Mouse (Mus musculus) hindbrain, embryonic 14.5 days (tissue): ENCODE data around the gene Msrb3. TPM values are rescaled to one million over a fixed set of nuclear protein-coding genes. Genes with fewer than 3 reads are reported as not detected.

Experiments
- ATAC-seq: fragments of 200-750 bp; cut with Nextera tagmentation; 2 replicates; pipeline ENCODE4 v1.8.0; 2017; ENCODE audit warnings: moderate number of reproducible peaks, mild to moderate bottlenecking, moderate TSS enrichment, moderate library complexity; ENCODE audit not compliant: low FRiP score
- DNase-seq: peaks from one replicate; pipeline ENCODE4 v3.0.0-alpha.2; 2015; ENCODE audit warnings: low spot score
- H3K27ac ChIP-seq: fragments of 300-500 bp; sonication (generic); 2 replicates; pipeline ENCODE4 v1.5.1; 2014; ENCODE audit warnings: mild to moderate bottlenecking, moderate library complexity
- H3K27me3 ChIP-seq: fragments of 300-500 bp; sonication (generic); 2 replicates; pipeline ENCODE4 v1.6.1; 2014; ENCODE audit warnings: mild to moderate bottlenecking, low read length, mixed read lengths; ENCODE audit not compliant: control insufficient read depth, insufficient read depth
- H3K36me3 ChIP-seq: fragments of 300-500 bp; sonication (generic); replicated peaks from 2 replicates; pipeline ENCODE4 v1.6.1; 2014; ENCODE audit not compliant: control insufficient read depth, insufficient read depth
- H3K4me1 ChIP-seq: fragments of 300-500 bp; sonication (generic); replicated peaks from 2 replicates; pipeline ENCODE4 v1.6.1; 2014; ENCODE audit warnings: antibody characterized with exemption, low read length, mixed read lengths; ENCODE audit not compliant: control insufficient read depth, insufficient read depth
- H3K4me2 ChIP-seq: fragments of 300-500 bp; sonication (generic); replicated peaks from 2 replicates; pipeline ENCODE4 v1.6.1; 2014; ENCODE audit warnings: mild to moderate bottlenecking, moderate library complexity
- H3K4me3 ChIP-seq: fragments of 300-500 bp; sonication (generic); replicated peaks from 2 replicates; pipeline ENCODE4 v1.5.1; 2014; ENCODE audit warnings: mild to moderate bottlenecking, low read length
- H3K9ac ChIP-seq: fragments of 300-500 bp; sonication (generic); 2 replicates; pipeline ENCODE4 v1.6.1; 2014
- H3K9me3 ChIP-seq: fragments of 300-500 bp; sonication (generic); 2 replicates; pipeline ENCODE4 v1.6.1; 2016; ENCODE audit warnings: low read length; ENCODE audit not compliant: control insufficient read depth
- WGBS: fragments of 180-500 bp; shearing (Covaris S2); extraction: QIAGEN DNeasy Blood & Tissue Kit; methylation state at CpG from one replicate; pipeline ENCODE4 v1.1.7; 2014; 5-methylcytosine and 5-hydroxymethylcytosine counted together
- polyA plus RNA-seq: library from polyadenylated mRNA; unstranded; fragments of >200 nt; fragmentation: Nextera tagmentation; extraction: Ambion mirVana; gene quantifications from 2 replicates; pipeline ENCODE4 v1.2.1, GENCODE M21; 2014

Msrb3 gene
- polyA plus RNA-seq, 1 experiment from 2014 or later = 1.3 TPM

DNA sequence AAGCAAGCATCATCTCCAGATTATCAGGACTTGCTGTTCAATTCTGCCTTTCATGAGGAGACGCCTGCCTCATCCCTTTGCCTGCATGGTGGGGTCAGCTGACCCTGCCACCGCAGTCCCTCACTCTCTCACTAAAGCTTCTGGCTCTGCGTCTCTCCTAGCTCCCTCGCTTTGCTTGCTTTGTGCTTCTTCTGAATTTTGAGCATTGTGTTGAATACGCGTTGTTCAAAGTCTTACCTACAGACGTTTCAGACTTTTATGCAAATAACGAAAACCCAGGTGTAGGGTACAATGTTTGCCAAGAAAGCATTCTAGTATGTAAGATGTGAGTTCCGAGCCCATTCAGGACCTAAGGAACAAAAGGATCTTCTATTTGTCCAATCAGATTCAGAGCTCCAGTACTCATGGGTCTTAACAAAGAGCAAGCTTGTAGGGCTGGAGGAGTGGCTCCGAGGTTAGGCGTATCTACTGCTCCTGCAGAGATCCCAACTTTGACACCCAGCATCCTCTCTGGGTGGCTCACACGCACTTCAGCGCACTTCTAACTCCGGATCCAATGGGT is 162.3 kb downstream of the Msrb3 start:
- Histone ChIP-seq H3K9ac (no peak overlapping the region), H3K27ac (no peak overlapping the region), H3K36me3 (no peaks in the 10 kb centered on the region), H3K4me3 (peak overlapping the region; percentile 15; the same call in 1 of the 2 replicates), H3K27me3 (peaks cover 7% of the 10 kb centered on the region; the same call in 1 of the 2 replicates), H3K4me1 (peaks cover 7% of the 10 kb centered on the region; the same call in 1 of the 2 replicates), H3K9me3 (no peaks in the 10 kb centered on the region), H3K4me2 (peak overlapping the region; percentile 47)
- WGBS = 11% methylated on average over 14 of the region's 14 CpGs
- ATAC-seq (no peak), DNase-seq (no peak)

- 8% methylated on average over 25 of the region's 25 CpGs for WGBS
- ATAC-seq (no peak), DNase-seq (no peak)
These were observed 163.0 kb downstream of the Msrb3 start for GRCm38 (mm10) chr10:120735722-120736507.

GRCm38 (mm10) chr10:120734364-120734763 is 164.5 kb downstream of the Msrb3 start:
- Histone ChIP-seq H3K9ac (no peak overlapping the region), H3K27me3 (peaks cover 7% of the 10 kb centered on the region; the same call in 1 of the 2 replicates), H3K27ac (no peak overlapping the region), H3K4me2 (no peak overlapping the region), H3K36me3 (no peaks in the 10 kb centered on the region), H3K4me3 (no peak overlapping the region), H3K9me3 (no peaks in the 10 kb centered on the region), H3K4me1 (peaks cover 7% of the 10 kb centered on the region; the same call in 1 of the 2 replicates)
- ATAC-seq (no peak), DNase-seq (no peak)
- 93% methylated on average over 2 of the region's 2 CpGs for WGBS

More at GRCm38 (mm10) chr10:120735722-120736507, 163.0 kb downstream of the Msrb3 start:
- peaks cover 7% of the 10 kb centered on the region; the same call in 1 of the 2 replicates for H3K27me3 ChIP-seq
- H3K9ac ChIP-seq = 0 out of 2 replicates have a peak overlapping the region, but pooled peaks have one; percentile 5
- no peak overlapping the region for H3K27ac ChIP-seq
- H3K4me3 ChIP-seq = peak overlapping the region; percentile 15
- no peaks in the 10 kb centered on the region for H3K36me3 ChIP-seq
- peaks cover 7% of the 10 kb centered on the region; the same call in 1 of the 2 replicates for H3K4me1 ChIP-seq
- H3K4me2 ChIP-seq = peak overlapping the region; percentile 47
- no peaks in the 10 kb centered on the region for H3K9me3 ChIP-seq

Other genes starting within 250 kb of the Msrb3 start
- gene Lemd3, start 80.2 kb upstream of the Msrb3 start, polyA plus RNA-seq = 5.6 and 6.8 TPM in 2 replicates
- 6.1 and 7.4 TPM in 2 replicates for gene Wif1, start 134.9 kb upstream of the Msrb3 start, polyA plus RNA-seq